Mouse (Mus musculus) brain, embryonic 14.5 days (tissue): Measurements from ENCODE around the gene Prdm2. TPM values are rescaled to one million over a fixed set of nuclear protein-coding genes. Genes with fewer than 3 reads are reported as not detected.

Source experiments
- DNase-seq: peaks from one replicate; pipeline ENCODE4 v3.0.0-alpha.2; 2011; ENCODE audit warnings: low read depth
- CTCF ChIP-seq: fragments of 200-500 bp; IDR thresholded peaks from 2 replicates; pipeline ENCODE4 v1.5.1; 2012; ENCODE audit warnings: inconsistent platforms, mild to moderate bottlenecking, moderate library complexity, borderline replicate concordance; ENCODE audit not compliant: insufficient read depth, insufficient read length; ENCODE audit errors: extremely low read depth
- POLR2A ChIP-seq: fragments of 200-500 bp; IDR thresholded peaks from 2 replicates; pipeline ENCODE4 v1.6.1; 2012; ENCODE audit warnings: mild to moderate bottlenecking, inconsistent platforms, borderline replicate concordance; ENCODE audit not compliant: poor library complexity, insufficient read depth, insufficient read length, severe bottlenecking; ENCODE audit errors: extremely low read depth
- polyA plus RNA-seq: library from polyadenylated mRNA; depleted of rRNA; stranded (reverse); fragments of >200 nt; gene quantifications from 2 replicates; pipeline ENCODE4 v1.2.3, GENCODE M21; 2012

The Prdm2 gene
- polyA plus RNA-seq, 1 experiment: 31.6 TPM

GRCm38 (mm10) chr4:143231790-143232422 is 19.1 kb upstream of the Prdm2 start:
- TF ChIP-seq CTCF (no peak), POLR2A (no peak)
- no peak for DNase-seq

- no peak for DNase-seq
These were observed 18.3 kb upstream of the Prdm2 start for GRCm38 (mm10) chr4:143231110-143231509.

GRCm38 (mm10) chr4:143227976-143228375 is 15.2 kb upstream of the Prdm2 start:
- no peak for TF ChIP-seq POLR2A
- TF ChIP-seq CTCF: no peak
- DNase-seq: no peak

More at GRCm38 (mm10) chr4:143231110-143231509, 18.3 kb upstream of the Prdm2 start:
- no peak for TF ChIP-seq CTCF
- no peak for TF ChIP-seq POLR2A

GRCm38 (mm10) chr4:143225886-143226285 is 13.1 kb upstream of the Prdm2 start:
- peak; percentile 19 for DNase-seq
- TF ChIP-seq POLR2A (no peak), CTCF (no peak)

GRCm38 (mm10) chr4:143219316-143219751 is 6.5 kb upstream of the Prdm2 start:
- TF ChIP-seq POLR2A: no peak
- peak; percentile 77 for DNase-seq

GRCm38 (mm10) chr4:143218858-143219257 is 6.1 kb upstream of the Prdm2 start:
- TF ChIP-seq POLR2A: no peak
- no peak for TF ChIP-seq CTCF
- no peak for DNase-seq

- no peak for DNase-seq
- TF ChIP-seq CTCF: no peak
- TF ChIP-seq POLR2A: no peak
These were observed 4.4 kb upstream of the Prdm2 start for GRCm38 (mm10) chr4:143217189-143217588.

- TF ChIP-seq CTCF: no peak
- no peak for TF ChIP-seq POLR2A
- DNase-seq: no peak
These were observed 1.5 kb upstream of the Prdm2 start for GRCm38 (mm10) chr4:143214221-143214797.

- TF ChIP-seq POLR2A: no peak
- no peak for TF ChIP-seq CTCF
- no peak for DNase-seq
These were observed 776 bp upstream of the Prdm2 start for GRCm38 (mm10) chr4:143213571-143213970.

- no peak for DNase-seq
- TF ChIP-seq POLR2A: no peak
- TF ChIP-seq CTCF: no peak
These were observed 332 bp upstream of the Prdm2 start for GRCm38 (mm10) chr4:143213175-143213479.

- no peak for TF ChIP-seq CTCF
- 0 out of 2 replicates have a peak, but pooled peaks have one; percentile 18 for TF ChIP-seq POLR2A
- DNase-seq: peak; percentile 60
These were observed 1.0 kb downstream of the Prdm2 start for GRCm38 (mm10) chr4:143211584-143212340.

- DNase-seq: no peak
- no peak for TF ChIP-seq CTCF
- no peak for TF ChIP-seq POLR2A
These were observed 2.8 kb downstream of the Prdm2 start for GRCm38 (mm10) chr4:143209997-143210396.

GRCm38 (mm10) chr4:143202653-143203052 is 10.1 kb downstream of the Prdm2 start:
- no peak for DNase-seq
- TF ChIP-seq POLR2A: no peak
